Mouse (Mus musculus): ENCODE results near the gene Bloc1s6. TPM values are rescaled to one million over a fixed set of nuclear protein-coding genes. Genes with fewer than 3 reads are reported as not detected.
A peak's percentile ranks its signal among the peaks of the same experiment; 100 is the strongest.

The Bloc1s6 gene
- 50.0 and 54.0 TPM in 2 replicates for polyA plus RNA-seq (2015; fragmentation: Nextera tagmentation; extraction: Ambion mirVana)

- peaks cover 7% of the 10 kb centered on the region; the same call in 1 of the 2 replicates for H3K36me3 ChIP-seq
These were observed at the start of gene Bloc1s6 for GRCm38 (mm10) chr2:122737894-122738830. Gene Bloc1s6, plus strand, starts transcription at chr2:122738503.

GRCm38 (mm10) chr2:122697526-122697925 is 40.8 kb upstream of the Bloc1s6 start:
- WGBS = 82% methylated on average over 2 of the region's 2 CpGs
- Histone ChIP-seq H3K4me3 (replicated peaks) (no peak overlapping the region), H3K27me3 (no peaks in the 10 kb centered on the region), H3K9ac (no peak overlapping the region), H3K36me3 (no peaks in the 10 kb centered on the region), H3K4me2 (no peak overlapping the region), H3K27ac (no peak overlapping the region), H3K4me1 (peaks cover 9% of the 10 kb centered on the region; the same call in 1 of the 2 replicates), H3K9me3 (replicated peaks) (no peaks in the 10 kb centered on the region)
- ATAC-seq (replicated peaks; ENCODE audit: low FRiP score) = no peak

More at GRCm38 (mm10) chr2:122737894-122738830, at the start of gene Bloc1s6:
- under 1% methylated on average over 49 of the region's 59 CpGs for WGBS
- peaks cover 9% of the 10 kb centered on the region for H3K4me1 ChIP-seq
- peak within 1 kb of the TSS; percentile 94 for H3K4me3 ChIP-seq (replicated peaks)
- H3K4me2 ChIP-seq = peak within 1 kb of the TSS; percentile 64
- H3K27ac ChIP-seq = peak within 1 kb of the TSS; percentile 94
- no peaks in the 10 kb centered on the region for H3K9me3 ChIP-seq (replicated peaks)
- H3K27me3 ChIP-seq = peaks cover 21% of the 10 kb centered on the region
- peak within 1 kb of the TSS; percentile 96 for H3K9ac ChIP-seq
- peak; percentile 97 for ATAC-seq (replicated peaks; ENCODE audit: low FRiP score)

- Histone ChIP-seq H3K4me3 (replicated peaks) (peak overlapping the region; percentile 86), H3K4me2 (peak overlapping the region; percentile 81), H3K9me3 (replicated peaks) (no peaks in the 10 kb centered on the region), H3K27me3 (peaks cover 9% of the 10 kb centered on the region; the same call in 1 of the 2 replicates), H3K36me3 (no peaks in the 10 kb centered on the region), H3K9ac (peak overlapping the region; percentile 71; the same call in 1 of the 2 replicates), H3K4me1 (peaks cover 12% of the 10 kb centered on the region), H3K27ac (no peak overlapping the region)
- ATAC-seq (replicated peaks; ENCODE audit: low FRiP score) = no peak
- 63% methylated on average over 8 of the region's 8 CpGs for WGBS
These were observed 37.3 kb upstream of the Bloc1s6 start for GRCm38 (mm10) chr2:122701012-122701411.

GRCm38 (mm10) chr2:122701871-122702180 is 36.5 kb upstream of the Bloc1s6 start:
- H3K4me2 ChIP-seq = peak overlapping the region; percentile 81
- peaks cover 12% of the 10 kb centered on the region for H3K4me1 ChIP-seq
- H3K9me3 ChIP-seq (replicated peaks) = no peaks in the 10 kb centered on the region
- under 1% methylated on average over 15 of the region's 15 CpGs for WGBS
- ATAC-seq (replicated peaks; ENCODE audit: low FRiP score) = no peak
- peaks cover 11% of the 10 kb centered on the region; the same call in 1 of the 2 replicates for H3K27me3 ChIP-seq
- H3K4me3 ChIP-seq (replicated peaks) = peak overlapping the region; percentile 86
- H3K36me3 ChIP-seq = no peaks in the 10 kb centered on the region
- H3K27ac ChIP-seq = peak overlapping the region; percentile 74
- H3K9ac ChIP-seq = peak overlapping the region; percentile 71

GRCm38 (mm10) chr2:122702181-122703036 is 35.9 kb upstream of the Bloc1s6 start, which contains the start of gene Slc30a4:
Gene Slc30a4, minus strand, starts transcription at chr2:122702663.
- no peaks in the 10 kb centered on the region for H3K36me3 ChIP-seq
- peak within 1 kb of the TSS; percentile 86 for H3K4me3 ChIP-seq (replicated peaks)
- WGBS = under 1% methylated on average over 93 of the region's 111 CpGs
- H3K9me3 ChIP-seq (replicated peaks) = no peaks in the 10 kb centered on the region
- peak within 1 kb of the TSS; percentile 81 for H3K4me2 ChIP-seq
- peaks cover 11% of the 10 kb centered on the region; the same call in 1 of the 2 replicates for H3K27me3 ChIP-seq
- H3K4me1 ChIP-seq = peaks cover 12% of the 10 kb centered on the region
- H3K27ac ChIP-seq = peak within 1 kb of the TSS; percentile 74
- peak; percentile 99 for ATAC-seq (replicated peaks; ENCODE audit: low FRiP score)
- H3K9ac ChIP-seq = peak within 1 kb of the TSS; percentile 71

- H3K27ac ChIP-seq = no peak overlapping the region
- H3K4me3 ChIP-seq (replicated peaks) = no peak overlapping the region
- H3K9me3 ChIP-seq (replicated peaks) = no peaks in the 10 kb centered on the region
- peaks cover 12% of the 10 kb centered on the region for H3K4me1 ChIP-seq
- ATAC-seq (replicated peaks; ENCODE audit: low FRiP score) = no peak
- no peaks in the 10 kb centered on the region for H3K36me3 ChIP-seq
- WGBS = 88% methylated on average over 2 of the region's 2 CpGs
- H3K9ac ChIP-seq = no peak overlapping the region
- H3K4me2 ChIP-seq = no peak overlapping the region
- peaks cover 11% of the 10 kb centered on the region; the same call in 1 of the 2 replicates for H3K27me3 ChIP-seq
These were observed 33.7 kb upstream of the Bloc1s6 start for GRCm38 (mm10) chr2:122704572-122704971.

- 64% methylated on average over 3 of the region's 3 CpGs for WGBS
- no peak overlapping the region for H3K27ac ChIP-seq
- H3K27me3 ChIP-seq = peaks cover 11% of the 10 kb centered on the region; the same call in 1 of the 2 replicates
- no peaks in the 10 kb centered on the region for H3K36me3 ChIP-seq
- ATAC-seq (replicated peaks; ENCODE audit: low FRiP score) = no peak
- no peaks in the 10 kb centered on the region for H3K9me3 ChIP-seq (replicated peaks)
- no peak overlapping the region for H3K4me2 ChIP-seq
- H3K4me3 ChIP-seq (replicated peaks) = no peak overlapping the region
- H3K4me1 ChIP-seq = peaks cover 2% of the 10 kb centered on the region; the same call in 1 of the 2 replicates
- H3K9ac ChIP-seq = no peak overlapping the region
These were observed 30.2 kb upstream of the Bloc1s6 start for GRCm38 (mm10) chr2:122708080-122708479.

- Histone ChIP-seq H3K9ac (no peak overlapping the region), H3K27ac (no peak overlapping the region), H3K4me2 (no peak overlapping the region), H3K9me3 (replicated peaks) (no peaks in the 10 kb centered on the region), H3K27me3 (peaks cover 6% of the 10 kb centered on the region; the same call in 1 of the 2 replicates), H3K4me3 (replicated peaks) (no peak overlapping the region), H3K36me3 (no peaks in the 10 kb centered on the region), H3K4me1 (no peaks in the 10 kb centered on the region)
- 64% methylated on average over 1 of the region's 1 CpGs for WGBS
- no peak for ATAC-seq (replicated peaks; ENCODE audit: low FRiP score)
These were observed 29.1 kb upstream of the Bloc1s6 start for GRCm38 (mm10) chr2:122709156-122709555.

- WGBS = 71% methylated on average over 3 of the region's 3 CpGs
- H3K4me3 ChIP-seq (replicated peaks) = no peak overlapping the region
- H3K4me2 ChIP-seq = no peak overlapping the region
- H3K4me1 ChIP-seq = no peaks in the 10 kb centered on the region
- H3K9me3 ChIP-seq (replicated peaks) = no peaks in the 10 kb centered on the region
- no peak overlapping the region for H3K27ac ChIP-seq
- no peak for ATAC-seq (replicated peaks; ENCODE audit: low FRiP score)
- H3K36me3 ChIP-seq = no peaks in the 10 kb centered on the region
- H3K27me3 ChIP-seq = 0 out of 2 replicates have a peak, but pooled peaks cover 3% of the 10 kb centered on the region
- no peak overlapping the region for H3K9ac ChIP-seq
These were observed 26.4 kb upstream of the Bloc1s6 start for GRCm38 (mm10) chr2:122711911-122712310.

GRCm38 (mm10) chr2:122712848-122713247 is 25.5 kb upstream of the Bloc1s6 start:
- H3K9ac ChIP-seq = no peak overlapping the region
- 0 out of 2 replicates have a peak, but pooled peaks cover 3% of the 10 kb centered on the region for H3K27me3 ChIP-seq
- no peaks in the 10 kb centered on the region for H3K36me3 ChIP-seq
- H3K4me2 ChIP-seq = no peak overlapping the region
- H3K9me3 ChIP-seq (replicated peaks) = no peaks in the 10 kb centered on the region
- H3K27ac ChIP-seq = no peak overlapping the region
- no peaks in the 10 kb centered on the region for H3K4me1 ChIP-seq
- 79% methylated on average over 2 of the region's 2 CpGs for WGBS
- no peak overlapping the region for H3K4me3 ChIP-seq (replicated peaks)
- ATAC-seq (replicated peaks; ENCODE audit: low FRiP score) = no peak

- WGBS = 68% methylated on average over 5 of the region's 5 CpGs
- no peak overlapping the region for H3K27ac ChIP-seq
- no peak for ATAC-seq (replicated peaks; ENCODE audit: low FRiP score)
These were observed 23.1 kb upstream of the Bloc1s6 start for GRCm38 (mm10) chr2:122715148-122715692.

More at GRCm38 (mm10) chr2:122715148-122715692, 23.1 kb upstream of the Bloc1s6 start:
- 0 out of 2 replicates have a peak, but pooled peaks cover 3% of the 10 kb centered on the region for H3K27me3 ChIP-seq
- no peak overlapping the region for H3K4me2 ChIP-seq
- H3K9me3 ChIP-seq (replicated peaks) = no peaks in the 10 kb centered on the region
- no peak overlapping the region for H3K9ac ChIP-seq
- no peaks in the 10 kb centered on the region for H3K36me3 ChIP-seq
- no peaks in the 10 kb centered on the region for H3K4me1 ChIP-seq
- no peak overlapping the region for H3K4me3 ChIP-seq (replicated peaks)

Data from kidney, embryonic 15.5 days (tissue).